Mouse (Mus musculus): ENCODE measurements around the gene Psd.

GRCm38 (mm10) chr19:46290535-46291105 is 36.3 kb downstream of the Psd start:
- TF ChIP-seq CTCF (IDR thresholded peaks at IDR 0.05; ENCODE audit: low read depth, low read length), result peak; percentile 30
- no peak for TF ChIP-seq POLR2A (IDR thresholded peaks at IDR 0.05; ENCODE audit: extremely low read depth, insufficient read depth, low read length)

Measured in liver, adult 2 months (tissue).